Mouse (Mus musculus) mouse embryonic stem cell (cell line): ENCODE results near the gene Mtor.

Experiments
- in situ Hi-C, 2 experiments: fragments of 300-500 bp; cut with MboI; formaldehyde crosslinking; loops; 1 replicate in 1 of 2; 3 replicates in 1 of 2; pipeline ENCODE4 v1.14.3; 2019 to 2020; ENCODE audit warnings: low sequenced_read_pairs in 2 of 2, low pct_unique_long_range_greater_than_20kb in 1 of 2, mixed read lengths in 1 of 2; ENCODE audit not compliant: unreplicated experiment in 1 of 2

Mtor gene

DNA sequence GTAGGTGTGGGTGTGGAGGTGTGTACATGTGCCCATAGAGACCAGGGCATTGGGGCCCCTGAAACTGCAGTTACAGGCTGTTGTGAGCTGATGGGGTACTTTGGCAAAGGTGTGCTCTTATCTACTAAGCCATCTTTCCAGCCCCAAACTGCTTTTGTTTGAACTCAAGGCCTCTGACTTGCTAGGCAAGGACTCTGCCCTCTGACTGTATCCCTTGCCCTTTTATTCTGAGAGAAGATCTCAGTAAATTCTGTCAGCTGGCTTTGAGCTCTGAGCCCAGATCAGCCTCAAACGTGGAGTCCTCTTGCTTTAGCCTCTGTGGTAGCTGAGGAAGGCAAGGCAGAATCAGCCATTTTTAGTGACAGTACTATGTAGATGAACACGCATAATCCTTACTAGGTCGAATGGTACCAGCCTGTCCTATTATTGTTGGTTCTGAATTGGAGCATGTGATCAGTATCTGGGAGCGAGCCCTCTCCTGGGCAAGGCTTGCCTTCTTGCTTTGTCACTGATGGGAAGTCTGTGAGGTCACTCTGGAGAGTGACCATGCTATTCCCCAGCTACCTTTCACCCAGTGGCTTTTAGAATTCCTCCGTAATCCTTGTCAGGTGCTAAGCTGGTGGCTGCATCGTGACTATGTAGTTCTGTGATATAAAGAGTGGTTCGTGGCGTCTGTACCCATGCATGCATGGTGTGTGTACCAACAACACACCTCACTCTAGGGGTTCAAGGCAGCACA lies 24.2 kb downstream of the Mtor start:
- in situ Hi-C loops = no loop called here

DNA sequence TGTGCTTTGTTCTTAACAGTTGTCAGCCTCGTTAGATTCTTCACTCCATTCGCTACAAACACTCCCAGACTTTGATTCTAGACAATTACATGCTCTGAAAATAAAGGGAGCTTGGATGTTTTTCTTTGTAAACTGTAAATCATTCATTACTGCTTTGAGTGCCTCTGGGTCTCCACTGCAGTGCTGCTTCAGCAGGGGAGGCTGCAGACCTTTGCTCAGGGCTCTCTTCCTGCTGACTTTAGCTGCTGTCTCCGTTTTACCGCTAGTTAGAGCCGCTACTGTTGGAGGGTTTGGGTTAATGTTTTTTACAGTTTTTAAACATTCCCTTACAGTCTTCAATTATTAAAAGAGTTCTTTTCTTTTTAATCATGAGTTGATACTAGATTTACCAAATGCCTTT lies 25.1 kb downstream of the Mtor start:
- in situ Hi-C loops = no loop called here

DNA sequence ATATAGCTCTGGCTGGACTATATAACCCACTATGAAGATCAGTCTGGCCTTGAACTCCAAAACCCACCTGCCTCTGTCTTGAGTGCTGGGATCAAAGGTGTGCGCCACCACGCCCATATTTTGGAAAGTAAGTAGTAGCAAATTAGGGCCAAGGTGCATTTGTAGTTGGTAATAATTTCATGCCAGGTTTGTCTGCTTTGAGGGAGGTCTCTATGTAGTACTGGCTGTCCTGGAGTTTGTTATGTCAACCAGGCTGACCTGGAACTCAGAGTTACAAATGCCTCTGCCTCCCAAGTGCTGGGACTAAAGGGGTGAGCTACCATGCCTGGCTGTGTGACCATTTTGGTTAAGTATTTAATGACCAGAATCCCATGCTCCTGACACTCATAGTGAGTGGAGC lies 31.8 kb downstream of the Mtor start:
- in situ Hi-C loops = no loop called here

GRCm38 (mm10) chr4:148481557-148482168 lies 33.3 kb downstream of the Mtor start:
- in situ Hi-C loops = no loop called here

GRCm38 (mm10) chr4:148484511-148484910 lies 36.1 kb downstream of the Mtor start:
- in situ Hi-C loops = no loop called here

GRCm38 (mm10) chr4:148487841-148488240 lies 39.4 kb downstream of the Mtor start:
- in situ Hi-C loops = no loop called here

DNA sequence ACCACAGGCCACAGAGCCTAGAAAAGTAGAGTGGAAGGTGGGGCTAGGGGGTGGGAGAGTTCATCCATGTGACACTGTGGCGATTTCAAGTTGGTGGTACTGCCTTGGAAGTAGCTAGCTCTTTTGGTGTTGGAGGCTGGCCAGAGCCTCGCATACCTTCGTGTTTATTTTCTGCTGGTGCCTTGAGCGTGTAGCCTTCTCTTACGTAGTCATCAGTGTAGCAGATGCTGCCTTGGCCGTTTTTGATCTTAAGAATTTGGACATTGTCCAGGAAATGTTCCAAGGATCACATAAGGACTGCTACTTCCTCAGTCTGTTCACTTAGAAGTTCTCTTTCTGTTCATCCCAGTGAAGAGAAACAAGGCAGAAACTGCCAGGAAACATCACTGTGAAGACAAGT lies 42.1 kb downstream of the Mtor start:
- in situ Hi-C loops = no loop called here

GRCm38 (mm10) chr4:148491448-148491847 lies 43.0 kb downstream of the Mtor start:
- in situ Hi-C loops = no loop called here

DNA sequence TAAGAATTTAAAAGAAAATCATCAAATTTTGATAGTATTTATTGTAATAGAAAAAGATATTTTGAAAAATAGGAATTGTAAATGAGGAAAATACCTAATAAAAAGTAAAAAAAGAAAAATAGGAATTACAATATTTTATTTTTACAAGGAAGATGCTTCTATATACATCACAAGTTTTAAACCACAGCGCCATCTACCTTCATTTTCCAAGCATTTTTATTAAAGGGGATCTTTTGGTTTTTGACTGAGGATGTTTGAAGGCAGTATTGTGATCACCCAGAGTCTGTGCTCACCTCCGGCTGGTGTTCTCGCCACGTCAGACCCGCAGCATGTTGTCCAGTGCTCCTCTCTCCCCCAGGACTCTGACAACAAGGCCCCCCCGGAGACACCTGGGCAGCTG lies 46.7 kb downstream of the Mtor start:
- in situ Hi-C loops = no loop called here

GRCm38 (mm10) chr4:148495874-148496689 lies 47.7 kb downstream of the Mtor start:
- in situ Hi-C loops = no loop called here

GRCm38 (mm10) chr4:148500410-148500867 lies 52.0 kb downstream of the Mtor start, which contains the start of gene Angptl7:
Gene Angptl7, minus strand, starts transcription at chr4:148500460.
- in situ Hi-C loops = no loop called here

GRCm38 (mm10) chr4:148504497-148504959 lies 56.1 kb downstream of the Mtor start:
- in situ Hi-C loops = no loop called here

DNA sequence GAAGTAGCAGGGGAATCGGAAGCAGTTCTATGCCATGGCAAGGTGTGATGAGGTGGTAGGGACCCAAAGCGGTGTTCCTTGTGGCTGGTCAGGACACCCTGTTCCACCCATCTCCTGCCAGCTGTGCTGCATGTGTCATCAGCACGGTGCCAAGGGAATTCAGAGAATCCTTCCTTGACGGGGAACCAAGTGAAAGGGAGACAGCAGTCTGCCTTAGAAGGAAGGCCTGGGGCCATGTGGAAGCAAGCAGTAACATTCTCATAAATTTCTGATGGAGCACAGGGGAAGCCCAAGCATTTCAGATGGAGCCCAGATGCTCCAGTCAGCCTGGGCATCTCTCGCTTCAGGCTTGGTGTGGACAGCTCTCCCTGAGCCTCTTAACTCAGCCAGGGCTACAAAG lies 59.2 kb downstream of the Mtor start:
- in situ Hi-C loops = no loop called here

DNA sequence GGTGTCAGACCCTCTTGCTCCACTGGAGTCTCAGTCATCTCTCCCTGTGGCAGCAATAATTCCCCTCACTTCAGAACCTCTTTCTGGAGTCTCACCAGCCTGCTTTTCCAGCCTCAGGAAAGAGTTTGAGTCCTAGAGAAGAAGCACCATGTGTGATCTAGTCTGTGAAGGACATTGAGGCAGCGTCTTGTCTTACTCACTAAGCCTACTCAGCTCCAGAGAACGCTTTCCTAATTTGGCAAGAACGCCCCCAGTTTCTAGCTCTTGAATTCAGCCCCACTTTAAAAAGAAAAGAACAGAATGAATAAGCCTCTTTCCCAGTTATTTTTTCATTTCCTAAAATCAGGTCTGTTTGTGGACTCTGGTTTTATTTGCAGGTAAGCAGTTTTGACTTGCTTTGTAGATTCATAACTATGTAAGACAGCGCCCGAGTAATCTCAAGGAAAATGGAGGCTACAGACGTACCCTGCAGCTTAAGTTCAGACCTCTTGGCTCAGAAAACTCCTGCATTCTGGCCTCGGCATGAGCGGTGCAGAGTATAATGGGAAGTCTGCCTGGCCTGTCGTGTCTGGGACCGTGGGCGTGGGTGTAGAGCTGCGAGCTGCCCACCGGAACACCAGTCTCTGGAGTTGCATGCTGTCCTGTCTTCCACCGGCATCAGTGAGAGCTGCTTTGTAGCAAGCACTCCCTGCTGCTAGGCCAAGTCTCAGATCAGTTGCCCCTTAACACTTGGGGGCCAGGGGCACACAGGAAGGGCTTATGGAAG lies 59.9 kb downstream of the Mtor start:
- in situ Hi-C loops = no loop called here

- in situ Hi-C loops = no loop called here
These were observed 61.2 kb downstream of the Mtor start for GRCm38 (mm10) chr4:148509450-148510084.

- in situ Hi-C loops = no loop called here
These were observed 62.3 kb downstream of the Mtor start for GRCm38 (mm10) chr4:148510691-148511090.

DNA sequence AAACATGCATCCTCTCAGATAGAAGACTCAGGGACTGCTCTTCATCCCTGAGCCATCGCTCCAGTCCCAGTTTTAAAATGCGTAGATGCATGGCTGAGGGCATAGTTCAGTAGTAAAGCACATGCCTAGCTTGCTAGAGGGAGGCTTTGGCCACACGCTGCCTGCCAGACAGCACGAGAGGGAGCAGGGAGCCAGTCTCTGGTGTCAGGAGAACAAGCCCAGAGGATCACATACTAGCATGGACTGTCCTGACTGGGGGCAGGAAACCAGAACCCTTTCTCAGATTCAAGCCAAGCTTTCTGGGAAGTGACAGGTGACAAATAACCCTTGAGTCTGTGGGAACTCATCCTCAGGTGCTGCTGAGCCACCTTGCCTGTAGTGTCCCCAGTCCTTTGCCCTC lies 62.9 kb downstream of the Mtor start:
- in situ Hi-C loops = no loop called here

DNA sequence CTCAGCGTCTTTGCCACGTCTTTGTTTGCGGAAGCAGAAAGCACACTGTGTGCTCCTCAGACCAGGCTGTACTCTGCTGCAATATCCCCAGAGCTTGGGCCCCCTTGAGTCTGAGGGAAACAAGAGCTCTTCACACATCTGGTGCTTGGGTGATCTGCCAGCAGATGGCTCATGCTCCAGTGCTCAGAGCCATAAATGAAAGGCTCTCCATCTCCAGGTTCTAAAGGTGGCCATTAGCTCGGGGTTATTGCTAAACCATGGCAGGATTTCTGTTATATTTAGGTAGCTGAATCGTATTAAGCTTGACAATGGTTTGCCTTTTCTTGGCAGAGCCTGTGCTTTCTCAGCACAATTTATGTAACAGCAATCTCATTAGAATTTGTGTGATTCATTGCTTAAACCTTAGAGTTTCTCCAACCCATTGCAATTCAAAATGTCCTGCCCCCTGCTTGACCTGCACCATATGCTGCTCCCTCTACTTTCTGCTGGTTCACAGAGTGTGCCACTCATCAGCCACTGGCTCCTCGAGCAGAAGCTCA lies 64.7 kb downstream of the Mtor start:
- in situ Hi-C loops = no loop called here
